Mouse (Mus musculus): ENCODE measurements at regions not wholly inside any gene's neighbourhood (a gene's known extent, or its start where the extent isn't known, plus 50 kb on each side); places are given as distances from the start of the nearest gene placed in this dataset.
A peak's percentile ranks its signal among the peaks of the same experiment; 100 is the strongest.

DNA sequence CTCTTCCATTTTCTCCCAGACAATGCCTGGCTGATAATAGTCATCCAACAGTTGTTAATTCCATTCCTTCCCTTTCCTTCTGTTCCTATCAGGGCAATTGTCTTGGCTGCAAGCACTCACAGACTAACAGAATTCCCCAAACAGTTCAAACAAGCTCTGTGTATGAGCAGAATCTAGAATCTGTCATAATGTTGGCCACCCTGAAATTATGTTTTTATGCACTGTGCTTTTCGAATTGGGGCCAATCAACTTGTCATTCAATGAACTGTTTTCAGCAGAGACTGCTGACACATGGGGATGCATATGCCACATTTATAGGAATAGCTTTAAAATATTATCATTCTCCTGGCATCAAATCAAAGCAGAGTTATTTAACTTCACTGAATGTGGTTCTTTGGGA is 235.8 kb upstream of the Tmtc4 start:
- DNase-seq (ENCODE audit: low spot score), result no peak

DNA sequence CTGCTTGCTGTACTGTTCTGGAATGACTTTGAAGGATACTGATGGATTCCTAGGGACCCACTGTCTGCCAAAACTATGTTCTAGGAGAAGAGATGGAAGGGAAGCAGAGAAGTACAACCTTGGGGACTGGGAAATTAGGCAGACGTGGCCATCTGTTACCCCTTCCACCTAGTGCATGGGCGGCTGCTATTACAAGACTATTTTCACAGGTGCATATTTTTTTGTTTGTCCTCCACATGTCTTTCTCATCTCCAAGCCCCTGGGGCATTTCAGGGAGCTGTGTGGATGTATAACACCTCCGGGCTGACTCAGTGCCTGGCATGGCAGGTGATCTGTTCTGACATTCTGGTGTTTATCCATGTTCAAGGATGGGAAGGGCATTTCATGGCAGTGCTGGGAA is 226.4 kb upstream of the Tmtc4 start:
- DNase-seq (ENCODE audit: low spot score), result no peak

GRCm38 (mm10) chr14:123202848-123203247 is 219.0 kb upstream of the Tmtc4 start:
- DNase-seq (ENCODE audit: low spot score), result no peak

- DNase-seq (ENCODE audit: low spot score), result no peak
Observed at GRCm38 (mm10) chr14:123202313-123202712, 218.5 kb upstream of the Tmtc4 start.

DNA sequence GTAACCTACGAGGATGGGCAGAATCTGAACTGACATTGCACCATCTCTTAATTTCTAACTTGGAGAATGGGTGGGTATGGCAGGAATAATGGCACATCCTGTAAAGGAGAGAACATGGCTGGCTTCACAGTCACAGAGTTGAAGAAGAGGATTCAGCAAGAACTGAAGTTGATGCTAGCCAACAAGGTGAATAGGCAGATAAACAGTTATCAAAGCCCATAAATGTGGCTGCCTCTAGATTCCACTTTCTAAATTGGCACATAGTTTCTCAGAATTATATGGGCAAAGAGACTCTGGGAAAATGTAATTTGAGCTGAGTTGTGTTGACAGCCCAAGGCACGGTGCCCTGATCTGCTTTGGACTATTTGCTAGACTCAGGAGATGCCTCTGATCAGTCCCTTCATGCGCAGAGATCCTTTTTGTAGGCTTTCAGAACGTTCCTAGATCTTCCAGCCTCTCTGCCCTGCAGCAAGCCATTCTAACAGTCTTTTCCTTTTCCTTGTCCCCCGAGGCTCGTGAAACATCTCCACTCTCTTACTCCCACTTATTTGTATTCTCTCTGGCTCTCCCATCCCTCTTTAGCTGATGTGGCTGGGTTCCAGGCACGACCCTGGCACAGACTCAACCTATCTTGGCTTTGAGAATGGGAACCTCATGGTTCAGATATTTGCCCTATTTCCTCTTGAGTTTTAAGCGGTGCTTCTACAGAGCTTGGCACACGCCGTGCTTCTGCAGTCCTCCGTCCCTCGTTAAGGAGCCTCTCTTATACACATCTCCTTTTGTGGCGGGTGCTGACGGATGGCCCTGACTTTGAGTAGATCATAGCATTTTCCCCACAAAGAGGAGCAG is 217.8 kb upstream of the Tmtc4 start:
- DNase-seq (ENCODE audit: low spot score), result peak; percentile 33

DNA sequence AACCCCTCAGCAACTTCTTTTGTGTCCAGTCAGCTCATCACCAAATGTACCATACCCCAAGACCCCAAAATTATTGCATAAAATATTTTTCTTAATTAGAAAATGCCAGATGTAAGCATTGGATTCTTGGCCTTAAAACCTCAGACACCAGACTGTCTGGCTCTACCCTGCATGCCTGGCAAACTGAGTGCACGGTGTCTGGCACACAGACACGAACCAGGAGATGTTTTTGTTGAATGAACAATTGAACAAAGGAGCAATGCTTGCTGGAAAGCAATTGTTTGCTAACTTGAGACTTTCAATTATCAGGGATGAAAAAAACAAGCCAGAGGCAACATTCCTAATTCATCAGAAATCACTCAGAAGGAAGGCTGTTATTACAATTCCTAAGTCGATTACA is 215.3 kb upstream of the Tmtc4 start:
- no peak for DNase-seq (ENCODE audit: low spot score)

DNA sequence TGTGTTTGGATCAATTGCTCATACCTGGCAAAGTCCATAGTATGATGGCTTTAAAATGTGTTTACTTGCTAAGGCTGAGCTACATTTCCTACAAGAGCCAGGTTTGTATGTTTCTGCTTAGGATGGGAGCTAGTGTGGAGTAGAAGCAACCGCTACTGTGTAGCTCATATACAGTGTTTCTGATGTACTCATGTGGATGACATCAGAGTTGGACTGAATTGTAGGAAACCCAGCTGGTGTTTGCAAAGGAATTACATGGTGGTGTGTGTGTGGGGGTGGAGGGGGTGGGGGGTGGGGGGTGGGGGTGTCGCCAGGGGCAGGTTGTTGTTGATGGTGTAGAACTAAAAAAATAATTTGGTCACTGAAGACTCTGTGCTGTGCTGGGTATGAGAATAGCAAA is 208.7 kb upstream of the Tmtc4 start:
- DNase-seq (ENCODE audit: low spot score), result no peak

DNA sequence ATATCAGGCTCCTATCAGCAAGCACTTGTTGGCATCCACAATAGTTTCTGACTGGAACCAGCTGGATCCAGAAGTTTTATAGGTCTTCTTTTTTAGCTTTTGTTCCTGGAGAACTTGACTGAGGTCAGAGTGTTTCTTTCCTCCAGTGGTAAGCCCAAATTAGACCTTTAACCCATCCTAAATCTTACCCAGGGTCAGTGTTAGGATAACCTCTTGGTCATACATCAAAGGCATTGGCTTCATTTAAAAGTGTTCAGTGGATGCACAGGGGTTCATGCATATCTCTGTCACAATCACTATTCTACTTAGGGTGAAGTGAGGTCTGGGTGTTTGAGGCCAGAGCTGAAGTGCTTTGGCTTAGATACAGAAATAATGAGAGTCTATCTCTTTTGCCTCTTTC is 206.9 kb upstream of the Tmtc4 start:
- no peak for DNase-seq (ENCODE audit: low spot score)

DNA sequence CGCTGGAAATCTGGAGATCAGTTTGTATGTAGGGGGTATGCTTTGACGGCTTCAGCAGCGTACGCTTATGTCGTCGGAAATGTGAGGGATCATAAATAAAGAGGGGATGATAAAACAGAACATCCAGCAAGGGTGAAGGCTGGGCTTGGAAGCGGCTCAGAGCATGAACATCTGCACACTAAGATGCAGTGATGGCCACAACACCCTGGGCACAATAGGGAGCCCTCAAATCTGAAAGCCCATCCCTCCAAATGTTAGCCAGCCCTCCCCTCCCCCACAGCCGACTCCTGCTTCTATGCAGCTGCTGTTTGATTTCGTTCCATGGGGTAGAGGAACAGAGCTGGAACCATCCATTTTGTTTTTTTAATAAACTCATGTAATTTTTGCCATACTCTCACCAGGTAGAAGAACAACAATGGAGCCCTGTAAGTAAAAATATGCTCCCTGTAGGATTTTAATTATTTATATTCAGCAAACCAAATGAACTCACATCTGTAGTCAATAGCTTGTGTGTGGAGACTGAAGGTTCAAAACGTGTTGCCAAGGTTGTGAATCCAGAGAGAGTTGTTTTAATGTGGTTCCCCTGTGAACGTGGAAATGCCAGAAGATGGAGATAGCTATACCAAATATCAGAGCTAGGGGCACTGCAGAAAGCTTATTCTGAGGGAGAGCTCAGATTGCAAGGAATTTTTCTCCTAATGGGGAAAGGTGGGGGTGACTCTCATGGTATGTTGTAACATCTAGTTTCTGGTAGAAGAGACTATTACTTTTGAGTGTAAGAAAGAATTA is 203.6 kb upstream of the Tmtc4 start:
- no peak for DNase-seq (ENCODE audit: low spot score)

- no peak for DNase-seq (ENCODE audit: low spot score)
Observed at GRCm38 (mm10) chr14:123173183-123173582, 189.3 kb upstream of the Tmtc4 start.

DNA sequence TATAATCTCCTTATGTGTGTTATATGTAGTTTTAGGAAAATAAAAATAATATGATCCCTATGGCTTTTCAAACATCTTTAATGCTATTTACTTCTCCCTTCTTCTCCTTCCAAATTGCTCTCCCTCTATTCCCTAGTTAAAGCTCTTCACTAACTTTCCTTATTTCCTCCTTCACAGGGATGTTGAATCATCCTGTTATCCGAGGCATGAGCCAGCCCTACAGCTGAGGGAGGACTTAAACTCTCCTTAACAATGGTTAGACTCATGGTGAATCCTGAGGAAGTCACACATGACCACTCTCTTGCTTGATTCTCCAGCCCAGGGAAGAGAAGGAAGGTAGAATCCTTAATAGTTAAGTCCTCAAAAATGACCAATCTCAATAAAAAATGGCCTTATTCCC is 188.0 kb upstream of the Tmtc4 start:
- no peak for DNase-seq (ENCODE audit: low spot score)

GRCm38 (mm10) chr14:123163842-123164241 is 180.0 kb upstream of the Tmtc4 start:
- no peak for DNase-seq (ENCODE audit: low spot score)

- DNase-seq (ENCODE audit: low spot score), result no peak
Observed at GRCm38 (mm10) chr14:123143489-123144046, 159.7 kb upstream of the Tmtc4 start.

DNA sequence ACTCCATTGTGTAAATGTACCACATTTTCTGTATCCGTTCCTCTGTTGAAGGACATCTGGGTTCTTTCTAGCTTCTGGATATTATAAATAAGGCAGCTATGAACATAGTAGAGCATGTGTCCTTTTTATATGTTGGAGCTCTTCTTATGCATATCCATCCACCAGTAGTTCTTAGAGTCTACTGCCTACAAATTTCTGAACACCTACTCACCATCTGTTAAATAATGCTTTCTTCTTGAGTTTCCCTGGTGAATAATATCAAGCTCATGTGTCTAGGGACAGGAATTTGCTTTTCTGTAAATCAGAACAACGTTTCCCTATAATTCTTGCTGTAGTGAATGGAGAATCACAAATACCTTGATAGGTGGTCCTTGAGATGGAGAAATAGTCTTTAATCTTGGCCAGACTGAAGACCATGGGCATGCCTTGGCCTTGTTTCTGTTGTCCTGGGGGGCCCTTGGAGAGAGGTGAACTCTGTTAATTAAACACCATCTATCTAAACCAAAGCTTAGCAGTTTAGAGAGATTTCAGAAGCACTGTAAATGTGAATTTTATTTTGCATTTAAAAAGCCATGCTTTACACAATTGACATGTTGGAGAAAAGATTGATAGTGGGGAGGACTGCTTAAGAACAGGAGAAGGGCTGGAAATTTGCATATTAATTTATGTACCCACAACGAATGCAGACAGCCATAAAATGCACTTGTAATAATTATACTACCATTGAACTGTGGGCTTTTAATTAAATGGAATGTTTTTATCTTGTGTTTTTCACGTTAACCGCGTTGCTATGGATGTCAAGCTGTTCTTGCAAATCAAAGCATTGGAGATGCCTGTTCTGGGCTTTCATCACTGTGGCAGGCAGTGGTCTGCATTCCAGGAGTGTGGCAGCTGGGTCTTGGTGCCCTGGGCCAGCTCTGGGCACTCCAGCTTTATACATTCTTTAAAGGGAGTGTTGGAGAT is 155.2 kb upstream of the Tmtc4 start:
- no peak for DNase-seq (ENCODE audit: low spot score)

DNA sequence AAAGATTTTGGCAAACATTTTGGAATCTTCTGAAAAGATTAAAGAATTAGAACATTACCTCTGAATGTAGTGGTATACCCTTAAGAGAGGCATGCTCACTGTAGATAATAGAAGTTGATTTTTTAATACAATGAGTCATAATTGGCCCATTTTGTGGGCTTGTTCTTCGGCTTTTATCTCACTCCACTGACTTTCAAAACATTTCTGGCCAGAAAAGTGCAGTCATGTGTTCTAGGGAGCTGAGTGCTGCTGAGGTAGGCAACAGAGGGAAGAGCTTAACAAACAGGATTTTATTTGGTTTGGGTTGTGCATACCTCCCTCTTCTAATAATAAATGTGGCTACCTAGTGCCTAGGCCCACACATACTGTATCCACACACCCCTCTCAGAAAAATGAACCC is 150.1 kb upstream of the Tmtc4 start:
- DNase-seq (ENCODE audit: low spot score), result no peak

GRCm38 (mm10) chr14:123120361-123120760 is 136.5 kb upstream of the Tmtc4 start:
- DNase-seq (ENCODE audit: low spot score), result no peak

- no peak for DNase-seq (ENCODE audit: low spot score)
Observed at GRCm38 (mm10) chr14:123116337-123116736, 132.5 kb upstream of the Tmtc4 start.

- no peak for DNase-seq (ENCODE audit: low spot score)
Observed at GRCm38 (mm10) chr14:123110533-123110932, 126.7 kb upstream of the Tmtc4 start.

DNA sequence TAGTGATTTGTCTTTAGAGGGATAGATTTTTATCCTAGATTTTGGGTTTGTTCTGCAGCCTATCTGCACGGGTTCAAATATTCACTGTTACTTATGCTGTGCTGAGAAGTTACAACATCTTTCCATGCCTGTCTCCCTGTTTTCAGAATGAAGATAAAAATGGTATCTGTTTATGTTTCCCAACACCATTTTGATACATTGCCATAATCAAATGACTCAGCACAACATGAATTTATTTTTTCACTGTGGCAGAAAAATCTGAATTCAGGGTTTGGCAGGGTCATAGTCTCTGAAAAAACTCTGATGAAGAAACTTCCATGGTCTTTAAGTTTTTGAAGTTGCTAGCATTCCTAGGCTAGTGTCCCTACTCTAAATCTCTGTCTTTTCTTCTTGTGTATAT is 116.5 kb upstream of the Tmtc4 start:
- DNase-seq (ENCODE audit: low spot score), result no peak

GRCm38 (mm10) chr14:123096086-123096485 is 112.3 kb upstream of the Tmtc4 start:
- DNase-seq (ENCODE audit: low spot score), result no peak

- DNase-seq (ENCODE audit: low spot score), result no peak
Observed at GRCm38 (mm10) chr14:123082065-123082464, 98.2 kb upstream of the Tmtc4 start.

All from urinary bladder, adult 2 months (tissue).